Mouse (Mus musculus) small intestine, adult 2 months (tissue): ENCODE data around the gene Casp14.

Source experiments
- CTCF ChIP-seq: fragments of 200-500 bp; IDR thresholded peaks from 2 replicates; pipeline ENCODE4 v1.5.1; 2012; ENCODE audit warnings: low read depth, mild to moderate bottlenecking, control low read depth, inconsistent platforms, low read length, moderate library complexity, mixed read lengths; ENCODE audit not compliant: insufficient replicate concordance, insufficient read length; ENCODE audit errors: extremely low read depth
- POLR2A ChIP-seq: fragments of 200-500 bp; IDR thresholded peaks from 2 replicates; pipeline ENCODE4 v1.6.1; 2012; ENCODE audit warnings: low read depth, mild to moderate bottlenecking, control low read depth, inconsistent platforms, low read length, moderate library complexity

DNA sequence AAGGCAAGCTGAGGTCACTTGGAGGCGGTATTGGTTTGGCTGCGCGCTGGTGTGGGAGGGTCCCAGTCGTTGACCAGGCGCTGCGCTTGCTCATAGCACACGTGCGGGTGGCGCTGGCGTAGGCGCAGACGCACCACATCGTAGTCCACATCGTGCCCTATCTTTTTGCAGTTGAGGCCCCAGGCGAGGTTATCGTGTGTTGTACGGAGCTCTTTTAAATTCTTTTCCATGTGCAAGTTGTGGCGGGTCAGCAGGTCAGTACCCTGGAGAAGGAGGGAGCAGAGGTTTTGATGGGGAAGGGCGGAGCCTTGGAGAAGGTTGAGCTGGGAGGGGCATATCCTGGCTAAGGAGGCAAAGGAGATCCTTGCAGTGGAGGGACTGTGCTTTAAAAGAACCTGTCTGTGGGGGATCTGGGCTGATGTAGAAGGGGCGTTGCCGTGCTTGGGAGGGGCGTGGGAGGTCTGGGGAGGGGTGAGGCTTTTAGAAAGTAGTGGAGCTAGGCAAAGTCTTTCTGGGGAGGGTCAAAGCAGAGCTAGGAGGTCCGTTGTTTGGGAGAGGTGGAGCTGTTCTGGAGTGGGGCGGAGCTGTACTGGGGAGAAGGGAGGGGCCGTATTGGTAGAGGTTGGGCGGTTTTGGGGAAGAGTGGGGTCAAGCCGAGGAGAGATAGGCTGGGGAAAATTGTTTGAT lies 29.1 kb upstream of the Casp14 start:
- no peak for TF ChIP-seq POLR2A
- TF ChIP-seq CTCF: no peak
